Mouse (Mus musculus) small intestine, adult 2 months (tissue): ENCODE data around the gene Pias3. TPM values are rescaled to one million over a fixed set of nuclear protein-coding genes. Genes with fewer than 3 reads are reported as not detected.
"Not testable (repeated sequence)": the region's sequence is repeated elsewhere in the genome, so short reads cannot be mapped to it uniquely, and the experiment has no call there.

ENCODE experiments used
- H3K27ac ChIP-seq: fragments of 200-500 bp; 2 replicates; pipeline ENCODE4 v1.5.1; 2012; ENCODE audit warnings: low read depth, low read length, control low read depth, inconsistent platforms; ENCODE audit not compliant: insufficient read depth
- H3K27me3 ChIP-seq: fragments of 200-500 bp; 2 replicates; pipeline ENCODE4 v1.6.1; 2012; ENCODE audit warnings: mild to moderate bottlenecking, moderate library complexity, low read length, inconsistent platforms; ENCODE audit not compliant: control insufficient read depth, insufficient read depth
- H3K36me3 ChIP-seq: fragments of 200-500 bp; 2 replicates; pipeline ENCODE4 v1.6.1; 2012; ENCODE audit warnings: mild to moderate bottlenecking, low read length, control low read depth, inconsistent platforms; ENCODE audit not compliant: control insufficient read depth, insufficient read depth
- H3K4me1 ChIP-seq: fragments of 200-500 bp; 2 replicates; pipeline ENCODE4 v1.6.1; 2012; ENCODE audit warnings: low read length, inconsistent platforms, mixed read lengths; ENCODE audit not compliant: control insufficient read depth, insufficient read depth, insufficient read length
- H3K4me3 ChIP-seq: fragments of 200-500 bp; 2 replicates; pipeline ENCODE4 v1.5.1; 2012; ENCODE audit warnings: low read depth, mild to moderate bottlenecking, control low read depth, inconsistent platforms, low read length, moderate library complexity
- CTCF ChIP-seq: fragments of 200-500 bp; IDR thresholded peaks from 2 replicates; pipeline ENCODE4 v1.5.1; 2012; ENCODE audit warnings: low read depth, mild to moderate bottlenecking, control low read depth, inconsistent platforms, low read length, moderate library complexity, mixed read lengths; ENCODE audit not compliant: insufficient replicate concordance, insufficient read length; ENCODE audit errors: extremely low read depth
- POLR2A ChIP-seq: fragments of 200-500 bp; IDR thresholded peaks from 2 replicates; pipeline ENCODE4 v1.6.1; 2012; ENCODE audit warnings: low read depth, mild to moderate bottlenecking, control low read depth, inconsistent platforms, low read length, moderate library complexity
- WGBS: fragments of 180-500 bp; shearing (Covaris S2); methylation state at CpG from one replicate; pipeline ENCODE4 v1.1.7; 2018; 5-methylcytosine and 5-hydroxymethylcytosine counted together
- polyA plus RNA-seq: library from polyadenylated mRNA; depleted of rRNA; stranded (reverse); fragments of >200 nt; gene quantifications from 2 replicates; pipeline ENCODE4 v1.2.3, GENCODE M21; 2012

The Pias3 gene
- polyA plus RNA-seq, 1 experiment, result 17.9 TPM

GRCm38 (mm10) chr3:96675690-96676089 lies 20.5 kb upstream of the Pias3 start:
- Histone ChIP-seq H3K4me1 (peaks cover 7% of the 10 kb centered on the region), H3K27ac (no peak overlapping the region), H3K36me3 (no peaks in the 10 kb centered on the region), H3K27me3 (no peaks in the 10 kb centered on the region), H3K4me3 (no peak overlapping the region)
- no peak for TF ChIP-seq CTCF
- WGBS, result 40% methylated on average over 3 of the region's 3 CpGs

- Histone ChIP-seq H3K36me3 (no peaks in the 10 kb centered on the region), H3K4me3 (no peak overlapping the region), H3K4me1 (peaks cover 7% of the 10 kb centered on the region), H3K27me3 (no peaks in the 10 kb centered on the region), H3K27ac (no peak overlapping the region)
- WGBS, result 78% methylated on average over 7 of the region's 7 CpGs
- TF ChIP-seq POLR2A (no peak), CTCF (no peak)
Measured at GRCm38 (mm10) chr3:96678456-96678855, 17.7 kb upstream of the Pias3 start.

DNA sequence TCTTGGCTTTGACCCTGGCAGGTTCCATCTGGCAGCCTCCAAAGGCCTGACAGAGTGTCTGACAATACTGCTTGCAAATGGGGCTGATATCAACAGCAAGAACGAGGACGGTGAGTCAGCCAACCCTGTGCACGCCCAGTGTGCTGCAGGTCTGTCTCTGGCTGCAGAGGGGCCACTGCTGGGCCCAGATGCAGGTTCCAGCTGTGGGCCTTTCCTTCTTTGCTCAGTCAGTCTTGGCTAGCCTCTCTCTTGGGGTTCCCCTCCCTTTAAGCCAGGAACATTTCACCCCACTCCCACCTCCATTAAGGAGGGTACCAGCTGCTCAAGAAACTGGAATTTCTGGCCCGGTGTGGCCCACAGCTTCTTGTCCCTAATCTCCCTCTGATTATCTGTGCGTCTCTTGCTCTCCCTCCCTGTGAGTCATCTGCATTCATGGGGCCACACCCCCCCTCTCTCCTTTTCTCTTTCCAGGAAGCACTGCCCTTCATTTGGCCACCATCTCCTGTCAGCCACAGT lies 17.0 kb upstream of the Pias3 start:
- Histone ChIP-seq H3K36me3 (no peaks in the 10 kb centered on the region), H3K4me3 (no peak overlapping the region), H3K4me1 (peaks cover 7% of the 10 kb centered on the region), H3K27me3 (0 out of 2 replicates have a peak, but pooled peaks cover 1% of the 10 kb centered on the region), H3K27ac (no peak overlapping the region)
- no peak for TF ChIP-seq CTCF
- TF ChIP-seq POLR2A, result no peak
- 12% methylated on average over 5 of the region's 5 CpGs for WGBS

GRCm38 (mm10) chr3:96680269-96680956 lies 15.8 kb upstream of the Pias3 start:
- WGBS, result 62% methylated on average over 12 of the region's 12 CpGs
- H3K36me3 ChIP-seq, result no peaks in the 10 kb centered on the region

GRCm38 (mm10) chr3:96683496-96683895 lies 12.7 kb upstream of the Pias3 start:
- no peak for TF ChIP-seq CTCF
- no peak for TF ChIP-seq POLR2A
- WGBS, result 86% methylated on average over 3 of the region's 3 CpGs

More at GRCm38 (mm10) chr3:96680269-96680956, 15.8 kb upstream of the Pias3 start:
- TF ChIP-seq POLR2A (no peak), CTCF (no peak)
- H3K27me3 ChIP-seq, result peaks cover 9% of the 10 kb centered on the region; the same call in 1 of the 2 replicates
- H3K4me1 ChIP-seq, result peaks cover 8% of the 10 kb centered on the region
- no peak overlapping the region for H3K27ac ChIP-seq
- H3K4me3 ChIP-seq, result no peak overlapping the region

GRCm38 (mm10) chr3:96684151-96684821 lies 11.9 kb upstream of the Pias3 start:
- Histone ChIP-seq H3K27me3 (peaks cover 13% of the 10 kb centered on the region; the same call in 1 of the 2 replicates), H3K36me3 (no peaks in the 10 kb centered on the region), H3K27ac (no peak overlapping the region), H3K4me3 (peak overlapping the region; percentile 33; the same call in 1 of the 2 replicates), H3K4me1 (peaks cover 3% of the 10 kb centered on the region; the same call in 1 of the 2 replicates)
- WGBS, result 56% methylated on average over 17 of the region's 17 CpGs
- TF ChIP-seq POLR2A, result no peak

More at GRCm38 (mm10) chr3:96683496-96683895, 12.7 kb upstream of the Pias3 start:
- no peak overlapping the region for H3K4me3 ChIP-seq
- no peak overlapping the region for H3K27ac ChIP-seq
- no peaks in the 10 kb centered on the region for H3K36me3 ChIP-seq
- H3K4me1 ChIP-seq, result peaks cover 5% of the 10 kb centered on the region
- peaks cover 11% of the 10 kb centered on the region; the same call in 1 of the 2 replicates for H3K27me3 ChIP-seq

DNA sequence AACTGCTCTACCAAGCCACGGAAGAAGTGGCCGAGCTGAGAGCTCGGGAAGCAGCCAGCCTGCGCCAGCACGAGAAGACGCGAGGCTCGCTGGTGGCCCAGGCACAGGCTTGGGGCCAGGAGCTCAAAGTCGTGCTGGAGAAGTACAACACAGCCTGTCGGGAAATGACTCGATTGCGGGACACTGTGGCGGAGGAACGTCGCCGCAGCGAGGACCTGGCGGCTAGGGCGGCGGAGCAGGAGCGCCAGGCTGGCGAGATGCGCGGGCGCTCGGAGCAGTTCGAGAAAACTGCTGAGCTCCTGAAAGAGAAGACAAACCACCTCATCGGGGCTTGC lies 11.4 kb upstream of the Pias3 start:
- Histone ChIP-seq H3K36me3 (no peaks in the 10 kb centered on the region), H3K27me3 (peaks cover 16% of the 10 kb centered on the region), H3K4me1 (peaks cover 3% of the 10 kb centered on the region; the same call in 1 of the 2 replicates), H3K4me3 (peak overlapping the region; percentile 33), H3K27ac (no peak overlapping the region)
- 12% methylated on average over 28 of the region's 28 CpGs for WGBS
- TF ChIP-seq CTCF (no peak), POLR2A (no peak)

GRCm38 (mm10) chr3:96686057-96686456 lies 10.1 kb upstream of the Pias3 start:
- H3K36me3 ChIP-seq, H3K4me3 ChIP-seq, H3K27ac ChIP-seq, H3K4me1 ChIP-seq: not testable (repeated sequence)
- 89% methylated on average over 5 of the region's 5 CpGs for WGBS
- H3K27me3 ChIP-seq, result peaks cover 16% of the 10 kb centered on the region
